Mouse (Mus musculus) embryonic stem cell, embryonic (primary cell): ENCODE measurements around the gene Tmem28.

Source experiments
- CTCF ChIA-PET, 4 experiments: fragments of 300-600 bp in 2 of 4; fragments of 350-600 bp in 2 of 4; sonication (Branson Sonifier 250); formaldehyde crosslinking; loops; one replicate each; lab custom pipeline; 2022; ENCODE audit warnings: inconsistent platforms in 2 of 4; lab: Charles Lee
- POLR2A ChIA-PET, 4 experiments: fragments of 300-600 bp in 2 of 4; fragments of 350-600 bp in 2 of 4; sonication (Branson Sonifier 250); formaldehyde crosslinking; loops; one replicate each; lab custom pipeline; 2022; ENCODE audit warnings: antibody characterized with exemption in 4 of 4, inconsistent platforms in 1 of 4; lab: Charles Lee

The Tmem28 gene

DNA sequence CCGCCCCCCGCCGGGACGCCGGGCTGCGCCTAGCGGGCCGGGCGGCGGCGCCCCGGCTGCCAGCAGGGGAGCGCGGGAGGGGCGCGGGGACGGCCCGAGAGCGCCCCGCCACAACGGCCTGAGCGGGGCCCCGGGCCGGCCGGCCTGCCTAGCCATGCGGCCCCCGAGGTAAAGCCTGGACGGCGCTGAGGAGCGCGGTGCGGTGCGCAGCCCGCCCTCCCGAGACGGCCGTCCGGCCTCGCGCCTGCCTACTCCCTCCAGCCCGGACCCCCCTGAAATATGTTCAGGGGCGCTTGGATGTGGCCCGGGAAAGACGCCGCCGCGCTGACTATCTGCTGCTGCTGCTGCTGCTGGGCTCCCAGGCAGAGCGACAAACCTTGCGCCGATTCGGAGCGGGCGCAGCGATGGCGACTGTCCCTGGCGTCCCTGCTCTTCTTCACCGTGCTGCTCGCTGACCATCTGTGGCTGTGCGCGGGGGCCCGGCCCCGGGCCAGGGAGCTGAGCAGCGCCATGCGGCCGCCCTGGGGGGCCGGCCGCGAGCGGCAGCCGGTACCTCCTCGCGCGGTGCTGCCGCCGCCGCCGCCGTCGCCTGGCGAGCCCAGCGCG is at the start of gene Tmem28:
Gene Tmem28 (plus strand): TSS at position 232 of the 606 bp plus-strand sequence.
- ChIA-PET POLR2A (no interaction called here), CTCF (no interaction called here)

- ChIA-PET POLR2A (interaction anchor here in 1 of 4 experiments (0.5 kb wide), 1 partner anchor 702 kb away, joined by 3 read pairs; no protein-coding TSS in a partner anchor), CTCF (no interaction called here)
These were observed 40.5 kb upstream of the Tmem28 start for GRCm38 (mm10) chrX:99780308-99780707.

- CTCF ChIA-PET, result no interaction called here
- POLR2A ChIA-PET, result no interaction called here
These were observed 12.4 kb upstream of the Tmem28 start for GRCm38 (mm10) chrX:99808375-99808774.

GRCm38 (mm10) chrX:99819395-99819935 is 1.4 kb upstream of the Tmem28 start:
- ChIA-PET POLR2A (interaction anchor here in 2 of 4 experiments (1.0 to 1.1 kb wide), 2 partner anchors 9 to 675 kb away, joined by 3 read pairs; partner anchors contain the start of gene Igbp1 (in 1 of the 2)), CTCF (interaction anchor here in 3 of 4 experiments (0.6 to 0.8 kb wide), 3 partner anchors 94 to 1265 kb away, joined by 3 to 5 read pairs (median 3); no protein-coding TSS in a partner anchor)

DNA sequence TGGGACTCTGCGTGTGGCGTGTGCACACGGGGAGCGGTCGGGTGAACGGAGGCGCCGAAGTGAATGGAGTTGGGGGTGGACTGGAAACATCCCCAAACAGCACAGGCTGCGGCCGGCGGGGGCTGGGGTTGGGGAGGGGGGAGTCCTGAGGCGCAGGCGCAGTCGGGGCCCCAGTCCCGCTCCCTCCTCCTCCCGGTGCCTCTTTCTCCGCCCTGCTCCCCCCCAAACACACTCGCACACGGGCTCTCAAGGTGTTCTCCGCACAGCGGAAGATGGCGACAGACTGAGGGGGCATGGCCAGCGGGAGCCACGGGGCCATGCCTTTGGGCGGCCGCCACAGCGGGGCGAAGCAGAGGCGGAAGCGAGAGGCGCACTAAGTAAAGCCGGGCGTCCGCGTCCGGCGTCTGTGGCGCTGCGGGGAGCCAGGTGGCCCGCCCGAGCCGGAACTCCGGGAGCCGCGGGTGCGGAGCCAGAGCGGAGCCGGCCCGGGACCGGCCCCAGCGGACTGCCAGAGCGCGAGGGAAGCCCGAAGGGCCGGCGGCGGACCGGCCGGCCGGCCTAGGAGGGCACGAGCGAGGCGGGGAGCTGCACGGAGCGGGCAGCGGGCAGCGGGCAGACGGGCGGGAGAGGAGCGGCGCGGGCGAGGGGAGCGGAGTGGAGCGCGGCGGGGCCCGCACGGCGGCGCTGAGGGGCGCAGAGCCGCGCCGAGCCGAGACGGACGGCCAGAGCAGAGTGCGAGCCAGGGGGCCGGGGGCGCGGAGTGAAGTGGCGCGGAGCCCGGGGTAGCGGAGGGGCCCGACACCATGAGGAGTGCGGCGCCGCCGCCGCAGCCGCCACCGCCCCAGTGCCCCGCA is 658 bp upstream of the Tmem28 start:
- ChIA-PET POLR2A (interaction anchor here in 2 of 4 experiments (1.0 to 1.1 kb wide), 2 partner anchors 10 to 674 kb away, joined by 3 read pairs; partner anchors contain the start of gene Igbp1 (in 1 of the 2)), CTCF (interaction anchor here in 1 of 4 experiments (0.8 kb wide), 1 partner anchor 95 kb away, joined by 3 read pairs; no protein-coding TSS in a partner anchor)

- ChIA-PET POLR2A (interaction anchor here in 1 of 4 experiments (0.5 kb wide), 1 partner anchor 518 kb away, joined by 3 read pairs; no protein-coding TSS in a partner anchor), CTCF (no interaction called here)
These were observed 21.3 kb downstream of the Tmem28 start for GRCm38 (mm10) chrX:99842090-99842489.

- ChIA-PET CTCF (interaction anchor here (0.6 to 1.0 kb wide), 8 partner anchors 122 to 661 kb away, joined by 3 to 6 read pairs (median 3); partner anchors contain the start of gene Eda (in 1 of the 4)), POLR2A (interaction anchor here in 2 of 4 experiments (0.7 to 1.0 kb wide), 3 partner anchors 122 to 576 kb away, joined by 3 to 5 read pairs (median 3); partner anchors contain the start of genes Eda (in 2 of the 2) and Otud6a (in 1 of the 2))
These were observed 32.5 kb downstream of the Tmem28 start for GRCm38 (mm10) chrX:99853261-99853741.

DNA sequence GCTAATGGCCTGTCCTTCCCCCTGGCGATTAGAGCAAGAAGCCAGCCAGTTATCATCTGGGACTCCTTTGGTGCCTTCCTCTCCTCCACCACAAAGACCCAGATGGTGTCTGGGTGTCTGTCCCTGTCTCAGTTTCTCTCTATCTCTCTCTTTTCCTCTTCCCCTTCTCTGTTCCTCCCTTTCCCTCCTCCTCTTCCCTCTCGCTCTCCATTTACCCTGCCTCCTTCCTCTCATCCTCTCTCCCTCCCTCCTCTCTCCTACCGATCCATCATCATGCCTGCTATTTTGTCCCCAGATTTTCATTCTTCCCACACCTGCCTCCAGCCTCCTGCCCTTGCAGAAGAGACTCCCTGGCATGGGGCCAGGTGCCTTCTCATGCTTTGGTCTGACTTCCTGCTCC is 33.0 kb downstream of the Tmem28 start:
- CTCF ChIA-PET, result no interaction called here
- POLR2A ChIA-PET, result interaction anchor here in 1 of 4 experiments (0.7 kb wide), 1 partner anchor 121 kb away, joined by 5 read pairs; the partner anchor contains the start of gene Eda

DNA sequence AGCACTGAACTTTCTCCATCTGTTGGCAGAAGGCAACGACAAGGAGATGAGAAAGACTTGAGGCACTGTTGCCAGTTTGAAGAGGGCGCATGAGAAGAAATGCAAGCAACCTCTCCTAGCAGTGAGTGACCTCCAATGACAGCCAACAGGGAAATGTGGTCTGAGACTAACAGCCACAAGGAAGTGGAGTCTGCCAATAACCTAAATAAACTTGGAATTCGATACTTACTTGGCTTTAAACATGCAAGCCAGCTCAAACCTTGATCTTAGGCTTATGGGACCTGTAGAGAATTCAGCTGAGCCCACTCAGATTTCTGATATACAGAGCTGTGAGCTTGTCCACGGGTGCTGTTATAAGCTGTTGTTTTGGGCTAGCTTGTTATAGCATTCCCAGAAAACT is 51.4 kb downstream of the Tmem28 start:
- CTCF ChIA-PET, result interaction anchor here in 1 of 4 experiments (0.6 kb wide), 1 partner anchor 953 kb away, joined by 3 read pairs; no protein-coding TSS in a partner anchor
- POLR2A ChIA-PET, result no interaction called here

DNA sequence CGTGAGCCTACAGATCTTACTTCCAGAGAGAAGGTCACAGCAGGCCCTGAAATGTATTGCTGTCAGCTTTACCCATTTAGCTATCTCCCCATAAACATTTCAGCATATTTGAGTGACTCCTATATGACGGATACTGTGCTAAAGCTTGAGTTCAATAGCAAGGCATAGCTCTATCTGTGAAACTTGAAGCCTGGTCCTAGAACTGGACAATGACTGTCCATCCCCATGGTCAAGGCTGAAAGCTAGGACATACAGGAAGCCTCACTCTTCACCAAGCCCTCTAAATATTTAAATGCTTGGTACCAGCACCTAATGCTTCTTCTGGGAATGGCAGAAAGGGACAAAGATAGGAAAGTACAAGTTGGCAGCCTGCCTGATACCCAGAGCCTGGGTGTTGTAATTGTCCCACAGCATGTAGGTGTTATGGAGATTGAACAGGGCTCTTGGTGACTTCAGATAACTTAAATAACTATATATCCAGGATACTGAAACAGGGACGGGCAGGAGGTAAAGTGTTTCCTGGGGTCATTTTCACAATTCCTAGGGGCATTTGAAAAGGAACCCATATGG is 51.9 kb downstream of the Tmem28 start:
- ChIA-PET POLR2A (no interaction called here), CTCF (interaction anchor here in 1 of 4 experiments (0.6 kb wide), 1 partner anchor 953 kb away, joined by 3 read pairs; no protein-coding TSS in a partner anchor)

GRCm38 (mm10) chrX:99873259-99873919 is 52.6 kb downstream of the Tmem28 start:
- CTCF ChIA-PET, result no interaction called here
- POLR2A ChIA-PET, result interaction anchor here in 1 of 4 experiments (0.7 kb wide), 1 partner anchor 8 kb away, joined by 3 read pairs; no protein-coding TSS in a partner anchor

DNA sequence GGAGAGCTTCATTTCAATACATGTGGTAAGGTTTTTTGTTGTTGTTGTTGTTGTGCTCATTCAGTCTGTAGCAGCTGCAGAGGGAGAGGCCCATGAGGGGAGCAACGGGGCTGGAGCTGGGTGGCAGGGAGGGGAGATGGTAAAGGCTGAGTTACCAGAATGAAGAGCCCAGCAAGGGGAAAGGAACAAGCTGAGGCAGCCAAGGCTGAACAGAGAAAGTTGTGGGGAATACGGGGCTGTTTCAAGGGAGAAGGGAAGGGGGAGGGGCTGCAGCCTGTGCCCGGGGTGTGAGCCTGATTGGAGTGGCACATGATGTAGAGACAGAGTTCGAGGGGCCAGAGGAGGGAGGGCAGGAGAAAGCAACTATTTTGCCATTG is 53.1 kb downstream of the Tmem28 start:
- CTCF ChIA-PET, result no interaction called here
- POLR2A ChIA-PET, result interaction anchor here in 2 of 4 experiments (0.7 to 1.2 kb wide), 2 partner anchors 9 to 19 kb away, joined by 3 to 4 read pairs; no protein-coding TSS in a partner anchor

DNA sequence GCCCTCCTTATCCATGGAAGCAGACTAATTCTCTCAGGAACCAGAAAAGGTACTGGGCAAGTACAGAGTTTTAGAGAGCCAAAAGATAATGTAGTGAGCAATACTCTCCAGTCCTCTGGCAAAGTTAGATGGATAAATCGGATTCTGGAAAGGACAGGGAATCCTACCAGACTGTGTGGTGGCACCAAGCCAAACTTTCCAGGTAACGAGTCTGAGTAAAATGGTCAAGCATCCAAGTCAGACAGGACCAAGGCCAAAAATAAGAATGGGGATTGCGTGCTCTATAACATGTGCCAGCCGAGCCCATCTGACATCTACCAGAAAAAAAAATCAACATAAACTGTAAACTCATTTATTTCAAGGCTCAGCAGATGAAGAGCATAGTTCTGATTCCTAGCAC is 56.0 kb downstream of the Tmem28 start:
- POLR2A ChIA-PET, result no interaction called here
- CTCF ChIA-PET, result no interaction called here

DNA sequence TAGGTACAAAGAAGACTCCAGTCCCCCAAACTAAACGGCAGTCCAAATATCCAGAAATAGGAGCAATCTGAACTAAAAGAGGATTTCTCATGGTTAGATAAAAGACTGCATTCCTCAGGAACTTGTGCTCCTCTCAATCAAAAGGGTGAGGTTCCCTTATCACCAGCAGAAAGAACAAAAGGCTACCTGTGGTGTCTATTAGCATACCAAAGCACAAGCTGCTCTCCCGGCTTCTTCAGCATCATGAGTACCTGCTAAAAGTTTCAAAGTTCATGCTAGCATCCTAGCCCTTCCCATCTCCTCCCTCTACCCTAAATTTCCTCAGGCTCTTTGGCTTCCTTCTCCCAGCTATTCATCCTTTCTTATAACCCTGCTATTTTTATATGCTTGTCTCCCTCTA is 62.6 kb downstream of the Tmem28 start:
- CTCF ChIA-PET, result no interaction called here
- POLR2A ChIA-PET, result interaction anchor here in 1 of 4 experiments (1.6 kb wide), 1 partner anchor 24 kb away, joined by 3 read pairs; no protein-coding TSS in a partner anchor
